Mouse (Mus musculus): Measurements from ENCODE around the gene Antxrl. TPM values are rescaled to one million over a fixed set of nuclear protein-coding genes. Genes with fewer than 3 reads are reported as not detected.

The Antxrl gene
- total RNA-seq, 2 experiments from 2014 or later = not detected

DNA sequence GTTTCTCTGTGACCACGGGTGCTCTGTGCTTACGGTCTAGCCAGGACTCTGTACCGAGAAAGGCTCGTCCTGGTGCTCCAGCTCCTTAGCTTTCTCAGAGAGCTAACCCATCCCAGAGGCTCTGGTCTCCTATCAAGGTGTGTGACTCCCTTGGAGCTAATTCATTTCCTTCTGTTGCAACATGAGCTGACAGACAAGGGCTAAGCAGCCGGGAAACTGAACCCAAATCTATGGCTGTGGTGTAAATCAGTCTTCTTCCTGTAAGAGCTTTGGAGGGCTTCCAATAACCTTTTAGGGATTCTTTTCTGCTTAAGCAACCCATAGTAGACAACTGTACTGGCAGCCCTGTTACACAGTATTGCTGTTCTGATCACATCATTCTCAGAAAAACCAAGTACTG lies 50.1 kb downstream of the Antxrl start, which contains the start of gene A630023A22Rik:
A630023A22Rik (minus strand) TSS at position 154 of the 400 bp plus-strand sequence.
- no peak for DNase-seq (ENCODE audit: extremely low spot score in 1 of 2, low spot score in 1 of 2)

DNA sequence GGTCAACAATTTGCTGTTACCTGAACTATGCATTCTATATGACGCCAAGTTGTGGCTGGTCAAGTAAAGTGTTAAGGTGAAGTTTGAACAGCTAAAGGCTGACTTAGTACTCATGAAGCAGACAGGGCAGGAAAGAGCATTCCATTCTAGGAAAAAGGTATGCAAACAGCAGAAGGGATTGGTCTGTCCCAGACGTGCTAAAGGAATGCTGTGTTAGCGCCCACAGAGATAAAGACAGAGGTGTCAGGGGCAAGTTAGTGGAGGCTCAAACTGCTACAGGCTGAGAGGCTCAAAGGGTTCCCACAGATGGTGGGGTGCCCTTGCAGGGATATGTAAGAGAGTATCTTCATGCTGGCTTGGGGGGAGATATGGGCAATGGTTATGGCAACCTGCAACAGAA lies 51.3 kb downstream of the Antxrl start:
- no peak for DNase-seq (ENCODE audit: extremely low spot score in 1 of 2, low spot score in 1 of 2)

DNA sequence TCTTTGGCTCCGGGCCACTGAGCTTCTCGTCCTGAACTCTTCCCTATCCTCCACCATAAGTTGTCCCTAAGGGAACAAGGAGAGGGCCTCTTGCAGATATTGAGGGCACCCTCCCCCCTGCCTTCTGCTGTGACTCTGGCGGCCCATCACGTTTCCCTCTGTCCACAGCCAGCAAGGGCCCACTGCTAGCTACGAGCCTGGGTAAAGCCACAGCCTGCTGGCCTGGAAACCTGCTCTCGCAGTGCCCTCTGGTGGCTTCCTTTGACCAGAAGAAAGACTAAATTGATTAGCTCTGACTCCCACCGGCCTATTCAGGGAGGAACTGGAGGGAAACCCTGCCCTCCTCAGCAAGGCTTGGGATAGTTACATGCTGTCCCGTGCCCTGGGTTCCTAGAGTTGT lies 52.4 kb downstream of the Antxrl start:
- DNase-seq (ENCODE audit: extremely low spot score in 1 of 2, low spot score in 1 of 2) = peak; percentile 28 to 59

DNA sequence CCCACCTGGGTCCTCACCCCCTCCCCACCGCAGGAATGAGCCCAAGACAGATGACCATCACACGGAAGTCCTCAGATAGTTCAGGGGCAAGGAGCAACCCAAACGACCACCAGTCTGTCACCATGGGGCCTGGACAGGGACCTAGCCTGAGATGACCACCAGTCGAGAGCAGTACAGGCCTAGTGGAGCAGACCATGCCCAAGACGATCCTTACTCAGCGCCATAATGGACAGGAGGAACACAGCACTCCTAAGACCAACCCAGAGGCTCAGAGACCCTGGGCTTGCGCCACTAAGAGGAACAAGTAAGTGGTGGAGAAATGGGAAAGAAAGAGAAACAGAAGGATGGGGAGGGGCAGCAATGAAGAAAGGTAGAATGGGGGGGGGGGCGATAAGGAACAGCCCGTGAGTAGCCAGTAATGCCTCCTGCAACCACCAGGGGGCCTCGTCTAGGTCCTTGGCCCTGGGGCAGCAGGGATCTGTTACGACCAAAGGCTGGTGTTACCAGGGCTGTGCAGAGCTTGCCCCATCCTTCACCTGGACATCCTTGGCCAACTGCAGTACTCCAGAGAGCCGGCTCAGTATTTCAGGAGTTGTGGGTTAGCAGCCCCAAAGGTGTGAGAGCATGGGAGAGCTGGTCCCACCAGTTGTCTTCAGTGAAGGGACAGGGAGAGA lies 54.0 kb downstream of the Antxrl start:
- DNase-seq (ENCODE audit: extremely low spot score in 1 of 2, low spot score in 1 of 2) = peak in 1 of 2 experiments; percentile 51

DNA sequence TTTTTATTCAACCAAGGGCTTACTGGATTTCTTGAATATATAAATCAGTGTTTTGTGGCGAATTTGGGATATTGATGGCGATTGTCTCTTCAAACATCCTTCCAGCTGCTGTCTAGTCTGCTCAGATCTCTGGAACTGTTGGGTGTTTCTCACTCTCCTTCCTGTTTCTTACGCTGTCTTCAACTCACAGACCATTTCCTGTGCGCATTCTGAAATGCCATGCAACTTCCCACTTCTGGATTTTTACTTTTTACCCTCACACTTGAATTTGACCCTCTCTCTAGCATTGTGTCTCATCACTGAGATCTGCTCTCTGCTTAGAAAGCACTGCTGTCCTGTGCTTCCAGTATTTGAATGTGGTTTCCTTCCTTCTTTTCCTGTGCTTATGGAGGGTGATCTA lies 55.1 kb downstream of the Antxrl start:
- no peak for DNase-seq (ENCODE audit: extremely low spot score in 1 of 2, low spot score in 1 of 2)

DNA sequence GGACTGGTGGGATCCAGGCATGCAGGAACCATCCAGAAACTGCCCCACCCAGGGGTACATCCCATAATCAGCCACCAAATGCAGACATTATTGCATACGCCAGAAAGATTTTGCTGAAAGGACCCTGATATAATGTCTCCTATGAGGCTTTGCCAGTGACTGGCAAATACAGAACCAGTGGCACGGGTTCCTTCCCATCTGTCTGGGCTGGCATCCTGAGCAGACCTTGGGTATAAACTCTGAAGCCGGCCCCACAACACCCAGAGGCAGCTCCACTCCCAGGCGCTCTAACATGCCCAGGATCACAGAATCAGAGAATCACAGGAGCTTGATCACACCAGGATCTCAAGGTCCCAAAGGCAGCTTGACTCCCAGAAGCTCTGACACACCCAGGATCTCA lies 61.8 kb downstream of the Antxrl start:
- no peak for DNase-seq (ENCODE audit: extremely low spot score in 1 of 2, low spot score in 1 of 2)

DNA sequence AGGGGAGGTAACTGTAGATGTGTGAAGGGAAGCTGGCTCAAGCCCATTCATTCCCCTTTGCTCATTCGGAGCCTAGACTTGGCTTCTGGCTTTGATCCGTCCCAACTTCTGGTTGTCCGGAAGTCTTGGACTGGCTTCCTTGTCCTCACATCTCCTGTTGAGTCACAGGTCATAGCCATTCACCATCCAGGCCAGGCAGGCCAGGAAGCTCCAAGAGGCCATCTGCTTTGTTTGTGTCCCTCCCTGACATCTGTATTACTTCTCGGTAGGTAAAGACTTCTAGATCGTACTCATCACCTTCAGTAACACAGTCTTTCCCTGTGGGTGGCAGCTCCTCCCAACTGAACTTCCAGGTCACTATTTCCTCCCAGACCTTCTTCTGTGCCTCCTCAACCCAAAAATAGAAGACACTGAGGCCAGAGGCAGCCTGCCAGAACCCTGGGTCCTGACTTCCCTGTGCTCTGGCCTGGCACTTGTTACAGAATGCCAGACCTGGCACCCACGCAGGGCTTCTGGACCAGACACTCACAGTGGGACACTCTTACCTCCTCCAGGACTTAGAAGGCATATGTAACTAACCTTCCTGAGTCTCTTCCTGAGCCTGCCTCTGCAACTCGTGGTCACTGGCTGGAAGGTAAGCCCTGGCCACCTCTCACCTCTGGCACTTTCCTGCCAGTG lies 66.7 kb downstream of the Antxrl start:
- DNase-seq (ENCODE audit: extremely low spot score in 1 of 2, low spot score in 1 of 2) = no peak

DNA sequence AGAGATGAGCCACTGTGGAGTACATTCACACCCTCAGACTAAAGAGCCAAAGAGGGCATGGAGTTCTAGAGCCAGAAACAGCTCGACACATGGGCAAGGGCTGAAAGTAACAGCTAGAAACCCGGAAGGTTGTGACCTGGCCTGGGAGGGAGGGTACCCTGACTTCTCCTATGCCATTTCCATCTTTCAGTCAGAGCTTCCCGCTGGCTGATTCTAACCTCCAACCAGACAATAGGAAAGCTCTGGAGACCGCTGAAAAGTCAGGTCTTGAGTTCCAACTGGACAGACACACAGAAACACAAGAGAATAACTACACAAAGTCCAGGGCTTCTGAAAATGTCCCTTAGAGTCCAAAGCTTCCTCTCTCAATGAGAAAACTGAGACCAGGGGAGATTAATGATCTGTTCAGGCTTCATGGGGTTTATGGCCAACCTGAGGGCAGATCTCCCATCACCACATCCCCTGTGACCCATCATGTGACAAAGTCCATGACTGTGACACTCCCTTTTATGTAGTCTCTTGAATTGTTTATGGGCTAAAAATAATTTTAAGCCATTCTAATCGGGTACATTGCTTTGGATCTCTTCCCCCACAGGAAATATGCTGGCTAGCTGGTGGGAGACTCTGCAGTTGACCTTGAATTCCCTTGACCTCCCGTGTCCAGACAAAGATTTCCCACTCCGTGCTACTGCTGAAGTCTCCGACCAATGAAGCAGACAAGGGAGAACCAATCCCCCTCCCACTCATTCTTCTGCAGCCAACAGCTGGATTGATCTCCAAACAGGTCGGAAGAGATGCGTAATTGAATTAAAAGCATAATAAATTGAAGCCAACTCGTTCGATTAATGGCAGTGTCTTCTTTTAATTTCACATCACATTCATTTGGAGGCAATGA lies 67.8 kb downstream of the Antxrl start:
- DNase-seq (ENCODE audit: extremely low spot score in 1 of 2, low spot score in 1 of 2) = no peak

DNA sequence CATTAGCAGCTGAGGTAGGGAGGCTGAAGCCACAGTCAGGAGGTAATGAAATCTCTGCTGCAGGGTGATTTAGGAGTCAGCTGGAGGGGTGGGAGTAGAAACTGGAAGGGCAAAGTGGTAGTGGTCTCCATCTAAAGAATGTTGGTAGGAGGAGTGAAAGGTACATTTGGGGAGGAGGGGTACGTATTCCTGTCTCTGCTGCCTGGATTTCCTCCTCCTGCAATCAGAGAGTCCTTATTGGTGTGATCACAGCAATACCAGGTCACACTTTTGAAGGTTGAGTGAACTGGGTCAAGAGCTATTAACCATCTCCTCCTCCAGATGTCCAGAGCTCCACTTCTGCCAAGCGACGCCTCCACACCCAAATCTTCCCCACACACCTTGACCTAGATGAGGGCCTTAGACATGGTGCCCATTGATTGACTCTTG lies 68.4 kb downstream of the Antxrl start:
- no peak for DNase-seq (ENCODE audit: extremely low spot score in 1 of 2, low spot score in 1 of 2)

DNA sequence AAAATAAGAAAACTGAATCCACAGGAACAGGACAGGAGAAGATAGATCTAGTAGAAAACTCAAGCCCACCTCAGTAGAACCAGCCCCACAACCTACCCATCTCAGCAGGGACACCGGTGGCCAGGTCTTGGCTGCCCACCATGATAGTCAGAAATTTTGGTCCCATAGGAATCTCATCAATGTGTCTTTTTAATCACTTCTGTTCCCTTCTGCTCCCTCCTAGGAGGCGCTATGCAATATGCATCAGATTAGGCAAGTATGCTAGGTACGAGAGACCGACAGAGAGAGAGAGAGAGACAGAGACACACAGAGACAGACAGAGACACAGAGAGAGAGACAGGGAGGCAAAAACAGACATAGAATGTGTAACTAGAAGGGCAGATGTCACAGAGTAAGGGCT lies 69.2 kb downstream of the Antxrl start:
- no peak for DNase-seq (ENCODE audit: extremely low spot score in 1 of 2, low spot score in 1 of 2)

Other genes starting within 250 kb of the Antxrl start
- gene Gdf10, start 129.1 kb upstream of the Antxrl start, total RNA-seq (2021) = 1 to 10 TPM; 6.9 to 7.0 TPM
- not detected for gene Gdf2, start 111.7 kb upstream of the Antxrl start, total RNA-seq (2021)
- gene Rbp3, start 98.7 kb upstream of the Antxrl start, total RNA-seq (2021) = not detected
- gene Zfp488, start 73.9 kb upstream of the Antxrl start, total RNA-seq (2021) = 1 to 10 TPM; 6.6 to 7.3 TPM
- gene Gm30083, start 37.5 kb upstream of the Antxrl start, total RNA-seq (2021) = not detected
- gene Gm5460, start 35.9 kb upstream of the Antxrl start, total RNA-seq (2021) = not detected
- gene Anxa8, start 33.3 kb downstream of the Antxrl start, total RNA-seq (2021) = under 1 TPM in 1 of 2 experiments, not detected in 1; 0.15 TPM
- gene A630023A22Rik, start 50.0 kb downstream of the Antxrl start, total RNA-seq (2021) = not detected
- gene Npy4r, start 99.8 kb downstream of the Antxrl start, total RNA-seq (2021) = not detected
- gene Gprin2, start 148.9 kb downstream of the Antxrl start, total RNA-seq (2021) = 1 to 10 TPM; 1.6 to 2.8 TPM
- gene Syt15, start 166.9 kb downstream of the Antxrl start, total RNA-seq (2021) = 1 to 10 TPM in 1 of 2 experiments, under 1 TPM in 1; 0.49 to 1.5 TPM